Mouse (Mus musculus) stomach, embryonic 15.5 days (tissue): ENCODE data around the gene Polr2g. TPM values are rescaled to one million over a fixed set of nuclear protein-coding genes. Genes with fewer than 3 reads are reported as not detected.

Experiments
- ATAC-seq: fragments of 200-750 bp; cut with Nextera tagmentation; 2 replicates; pipeline ENCODE4 v1.8.0; 2017; ENCODE audit warnings: low read depth, moderate number of reproducible peaks, moderate TSS enrichment; ENCODE audit not compliant: insufficient read depth, low FRiP score
- H3K27ac ChIP-seq: fragments of 300-500 bp; sonication (generic); 2 replicates; pipeline ENCODE4 v1.5.1; 2015; ENCODE audit warnings: mild to moderate bottlenecking, inconsistent platforms
- H3K27me3 ChIP-seq: fragments of 300-500 bp; sonication (generic); replicated peaks from 2 replicates; pipeline ENCODE4 v1.6.1; 2015; ENCODE audit warnings: inconsistent platforms
- H3K36me3 ChIP-seq: fragments of 300-500 bp; sonication (generic); 2 replicates; pipeline ENCODE4 v1.6.1; 2015; ENCODE audit warnings: inconsistent platforms
- H3K4me1 ChIP-seq: fragments of 300-500 bp; sonication (generic); 2 replicates; pipeline ENCODE4 v1.6.1; 2015; ENCODE audit warnings: inconsistent platforms
- H3K4me2 ChIP-seq: fragments of 300-500 bp; sonication (generic); 2 replicates; pipeline ENCODE4 v1.6.1; 2015; ENCODE audit warnings: mild to moderate bottlenecking, inconsistent platforms
- H3K4me3 ChIP-seq: fragments of 300-500 bp; sonication (generic); replicated peaks from 2 replicates; pipeline ENCODE4 v1.5.1; 2015; ENCODE audit warnings: inconsistent platforms
- H3K9ac ChIP-seq: fragments of 300-500 bp; sonication (generic); 2 replicates; pipeline ENCODE4 v1.6.1; 2015; ENCODE audit warnings: inconsistent platforms
- H3K9me3 ChIP-seq: fragments of 300-500 bp; sonication (generic); 2 replicates; pipeline ENCODE4 v1.6.1; 2016; ENCODE audit warnings: inconsistent platforms
- WGBS: fragments of 180-500 bp; shearing (Covaris S2); methylation state at CpG from one replicate; pipeline ENCODE4 v1.1.7; 2015; 5-methylcytosine and 5-hydroxymethylcytosine counted together
- polyA plus RNA-seq: library from polyadenylated mRNA; unstranded; fragments of >200 nt; fragmentation: Nextera tagmentation; extraction: Ambion mirVana; gene quantifications from 2 replicates; pipeline ENCODE4 v1.2.1, GENCODE M21; 2015

Polr2g gene
- polyA plus RNA-seq, 1 experiment from 2014 or later = 136 TPM

GRCm38 (mm10) chr19:8747368-8747767 is 51.0 kb downstream of the Polr2g start:
- peaks cover 9% of the 10 kb centered on the region; the same call in 1 of the 2 replicates for H3K4me1 ChIP-seq
- no peak overlapping the region for H3K27ac ChIP-seq
- no peak overlapping the region for H3K9ac ChIP-seq
- no peaks in the 10 kb centered on the region for H3K27me3 ChIP-seq
- no peaks in the 10 kb centered on the region for H3K9me3 ChIP-seq
- ATAC-seq = no peak
- H3K36me3 ChIP-seq = peaks cover 81% of the 10 kb centered on the region
- WGBS = 69% methylated on average over 2 of the region's 2 CpGs
- no peak overlapping the region for H3K4me3 ChIP-seq
- no peak overlapping the region for H3K4me2 ChIP-seq

- WGBS = 96% methylated on average over 1 of the region's 1 CpGs
- Histone ChIP-seq H3K9me3 (no peaks in the 10 kb centered on the region), H3K9ac (no peak overlapping the region), H3K4me1 (peaks cover 15% of the 10 kb centered on the region), H3K4me3 (no peak overlapping the region), H3K36me3 (peaks cover 66% of the 10 kb centered on the region), H3K27ac (no peak overlapping the region), H3K4me2 (no peak overlapping the region), H3K27me3 (no peaks in the 10 kb centered on the region)
- no peak for ATAC-seq
Observed at GRCm38 (mm10) chr19:8745382-8745781, 53.0 kb downstream of the Polr2g start.

Other genes with a start within 250 kb of the Polr2g start
- 0.05 and 0.12 TPM in 2 replicates for gene Slc22a8, start 207.3 kb downstream of the Polr2g start, polyA plus RNA-seq
- gene Slc22a6, start 180.5 kb downstream of the Polr2g start, polyA plus RNA-seq = not detected in 2 replicates
- 0.88 and 0.98 TPM in 2 replicates for gene Chrm1, start 134.8 kb downstream of the Polr2g start, polyA plus RNA-seq
- 111 and 122 TPM in 2 replicates for gene Slc3a2, start 75.2 kb downstream of the Polr2g start, polyA plus RNA-seq
- gene Wdr74, start 62.8 kb downstream of the Polr2g start, polyA plus RNA-seq = 76.3 and 90.4 TPM in 2 replicates
- gene 1700092M07Rik, start 57.9 kb downstream of the Polr2g start, polyA plus RNA-seq = 1.4 and 1.7 TPM in 2 replicates
- gene Stx5a, start 57.2 kb downstream of the Polr2g start, polyA plus RNA-seq = 132 and 134 TPM in 2 replicates
- 159 and 160 TPM in 2 replicates for gene Nxf1, start 41.5 kb downstream of the Polr2g start, polyA plus RNA-seq
- 158 and 161 TPM in 2 replicates for gene Tmem223, start 27.6 kb downstream of the Polr2g start, polyA plus RNA-seq
- gene Tmem179b, start 24.1 kb downstream of the Polr2g start, polyA plus RNA-seq = 95.7 and 104 TPM in 2 replicates
- 26.3 and 26.9 TPM in 2 replicates for gene Taf6l, start 12.2 kb downstream of the Polr2g start, polyA plus RNA-seq
- gene Zbtb3, start 4.0 kb upstream of the Polr2g start, polyA plus RNA-seq = 4.1 and 4.4 TPM in 2 replicates
- gene Ttc9c, start 20.8 kb upstream of the Polr2g start, polyA plus RNA-seq = 49.7 and 52.1 TPM in 2 replicates
- gene Hnrnpul2, start 21.4 kb upstream of the Polr2g start, polyA plus RNA-seq = 5.9 and 6.6 TPM in 2 replicates
- not detected in 2 replicates for gene AC129217.1, start 31.2 kb upstream of the Polr2g start, polyA plus RNA-seq
- 49.7 and 53.4 TPM in 2 replicates for gene Bscl2, start 38.9 kb upstream of the Polr2g start, polyA plus RNA-seq
- gene Gng3, start 40.6 kb upstream of the Polr2g start, polyA plus RNA-seq = 11.2 and 14.7 TPM in 2 replicates
- 1.6 and 1.8 TPM in 2 replicates for gene Lrrn4cl, start 52.2 kb upstream of the Polr2g start, polyA plus RNA-seq
- 160 and 163 TPM in 2 replicates for gene Ubxn1, start 72.9 kb upstream of the Polr2g start, polyA plus RNA-seq
- gene Uqcc3, start 82.3 kb upstream of the Polr2g start, polyA plus RNA-seq = 61.9 and 62.8 TPM in 2 replicates
- 69.9 and 93.9 TPM in 2 replicates for gene Lbhd1, start 85.2 kb upstream of the Polr2g start, polyA plus RNA-seq
- gene Gm49403, start 85.4 kb upstream of the Polr2g start, polyA plus RNA-seq = not detected in 2 replicates
- gene 1810009A15Rik, start 90.3 kb upstream of the Polr2g start, polyA plus RNA-seq = 82.3 and 82.9 TPM in 2 replicates
- gene Gm49416, start 90.3 kb upstream of the Polr2g start, polyA plus RNA-seq = not detected in 2 replicates
- 36.8 and 43.6 TPM in 2 replicates for gene Ints5, start 94.4 kb upstream of the Polr2g start, polyA plus RNA-seq
- 89.3 and 103 TPM in 2 replicates for gene Ganab, start 99.5 kb upstream of the Polr2g start, polyA plus RNA-seq
- 39.8 and 44.5 TPM in 2 replicates for gene B3gat3, start 121.8 kb upstream of the Polr2g start, polyA plus RNA-seq
- gene Rom1, start 130.8 kb upstream of the Polr2g start, polyA plus RNA-seq = 3.3 and 3.4 TPM in 2 replicates
- gene Eml3, start 131.0 kb upstream of the Polr2g start, polyA plus RNA-seq = 31.7 and 32.6 TPM in 2 replicates
- 132 and 142 TPM in 2 replicates for gene Mta2, start 143.3 kb upstream of the Polr2g start, polyA plus RNA-seq
- 29.1 and 31.8 TPM in 2 replicates for gene Tut1, start 155.3 kb upstream of the Polr2g start, polyA plus RNA-seq
- 383 and 461 TPM in 2 replicates for gene Eef1g, start 168.5 kb upstream of the Polr2g start, polyA plus RNA-seq
- 32.2 and 43.5 TPM in 2 replicates for gene Ahnak, start 190.7 kb upstream of the Polr2g start, polyA plus RNA-seq